Mouse (Mus musculus): ENCODE data around the gene Pabpn1.

Pabpn1 gene

GRCm38 (mm10) chr14:54894296-54895151 lies 2.2 kb downstream of the Pabpn1 start:
- peak; percentile 74 to 79 for DNase-seq

- no peak for DNase-seq
Observed at GRCm38 (mm10) chr14:54897445-54897844, 5.1 kb downstream of the Pabpn1 start.

GRCm38 (mm10) chr14:54900383-54900782 lies 8.1 kb downstream of the Pabpn1 start:
- DNase-seq: peak in 1 of 2 experiments; percentile 76

DNA sequence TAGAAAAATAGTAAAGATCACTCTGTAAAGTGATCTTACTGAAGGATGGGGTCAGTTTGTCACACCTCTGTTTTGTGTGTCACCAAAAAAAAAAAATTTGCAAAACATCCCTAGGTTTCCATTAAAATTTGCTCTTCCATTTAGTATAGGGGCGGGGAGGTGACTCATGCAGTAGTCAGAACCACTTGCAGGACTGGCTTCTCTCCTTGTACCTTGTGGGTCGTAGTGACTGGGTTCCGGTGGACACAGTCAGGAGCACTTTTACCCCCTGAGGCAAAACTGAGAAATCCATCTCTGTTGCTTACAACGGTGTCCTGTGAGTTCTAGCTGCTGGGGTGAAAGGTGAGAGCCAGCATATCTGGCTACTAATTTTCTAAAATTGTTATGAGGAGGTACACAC lies 11.3 kb downstream of the Pabpn1 start:
- DNase-seq: no peak

GRCm38 (mm10) chr14:54908682-54909081 lies 16.4 kb downstream of the Pabpn1 start:
- peak in 1 of 2 experiments; percentile 24 for DNase-seq

GRCm38 (mm10) chr14:54912109-54912850 lies 20.0 kb downstream of the Pabpn1 start:
- DNase-seq: no peak

- peak; percentile 74 to 76 for DNase-seq
Observed at GRCm38 (mm10) chr14:54912886-54913285, 20.6 kb downstream of the Pabpn1 start, which contains the start of gene Slc22a17. Gene Slc22a17, minus strand, starts transcription at chr14:54913132.

DNA sequence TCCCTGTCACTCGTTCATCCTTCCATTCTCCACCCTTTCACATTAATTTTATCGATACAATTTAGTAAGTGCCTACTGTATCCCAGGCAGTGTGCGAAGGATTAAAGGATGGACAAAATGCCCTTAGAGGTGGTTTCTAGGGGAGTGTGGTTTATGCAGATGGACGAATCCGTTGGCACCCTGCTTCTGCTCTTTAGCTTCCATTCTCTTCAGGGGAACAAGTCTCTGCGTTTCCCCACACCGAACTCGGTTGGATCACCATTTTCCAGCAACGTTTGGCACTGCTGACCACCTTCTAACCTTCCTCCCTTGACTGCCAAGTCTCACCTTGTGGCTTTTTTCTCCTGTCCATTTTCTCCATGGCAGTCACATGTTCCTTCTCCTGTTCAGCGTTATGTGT lies 21.0 kb downstream of the Pabpn1 start:
- DNase-seq: peak in 1 of 2 experiments; percentile 6

- DNase-seq: no peak
Observed at GRCm38 (mm10) chr14:54920076-54920685, 27.9 kb downstream of the Pabpn1 start.

DNA sequence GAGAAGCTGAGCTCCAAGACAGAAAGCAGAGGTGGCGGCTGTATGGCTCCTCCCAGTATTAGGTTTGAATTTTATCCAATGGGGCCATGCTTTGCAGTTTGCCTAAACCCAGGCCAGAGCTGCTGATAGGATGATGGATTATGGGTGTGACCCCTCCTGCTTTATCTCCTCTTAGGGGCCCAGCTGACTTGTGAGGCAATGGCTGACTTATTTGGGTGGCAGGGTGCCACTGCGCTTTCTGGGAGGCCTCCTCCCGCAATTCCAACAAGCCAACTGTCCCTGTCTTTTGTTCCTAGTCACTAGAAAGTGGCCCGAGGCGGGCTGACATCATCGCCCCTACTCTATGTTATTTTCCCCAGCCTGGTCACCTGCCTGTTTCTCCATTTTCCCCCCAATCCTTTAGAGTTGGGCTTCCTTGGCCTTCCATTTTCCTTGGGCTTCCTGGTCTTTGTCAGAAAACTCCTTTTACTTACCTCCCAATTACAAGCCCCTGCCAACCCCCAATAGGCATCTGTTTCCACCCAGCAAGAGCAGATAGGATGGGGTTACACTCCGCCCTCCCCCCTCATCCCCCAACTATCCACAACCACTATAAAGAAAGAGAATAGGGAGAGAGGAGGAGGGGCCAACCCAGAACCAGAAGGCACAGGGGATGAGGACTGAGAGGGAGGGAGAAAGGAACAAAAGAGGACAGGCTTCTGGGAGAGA lies 32.5 kb downstream of the Pabpn1 start:
- DNase-seq: peak; percentile 47 to 68

DNA sequence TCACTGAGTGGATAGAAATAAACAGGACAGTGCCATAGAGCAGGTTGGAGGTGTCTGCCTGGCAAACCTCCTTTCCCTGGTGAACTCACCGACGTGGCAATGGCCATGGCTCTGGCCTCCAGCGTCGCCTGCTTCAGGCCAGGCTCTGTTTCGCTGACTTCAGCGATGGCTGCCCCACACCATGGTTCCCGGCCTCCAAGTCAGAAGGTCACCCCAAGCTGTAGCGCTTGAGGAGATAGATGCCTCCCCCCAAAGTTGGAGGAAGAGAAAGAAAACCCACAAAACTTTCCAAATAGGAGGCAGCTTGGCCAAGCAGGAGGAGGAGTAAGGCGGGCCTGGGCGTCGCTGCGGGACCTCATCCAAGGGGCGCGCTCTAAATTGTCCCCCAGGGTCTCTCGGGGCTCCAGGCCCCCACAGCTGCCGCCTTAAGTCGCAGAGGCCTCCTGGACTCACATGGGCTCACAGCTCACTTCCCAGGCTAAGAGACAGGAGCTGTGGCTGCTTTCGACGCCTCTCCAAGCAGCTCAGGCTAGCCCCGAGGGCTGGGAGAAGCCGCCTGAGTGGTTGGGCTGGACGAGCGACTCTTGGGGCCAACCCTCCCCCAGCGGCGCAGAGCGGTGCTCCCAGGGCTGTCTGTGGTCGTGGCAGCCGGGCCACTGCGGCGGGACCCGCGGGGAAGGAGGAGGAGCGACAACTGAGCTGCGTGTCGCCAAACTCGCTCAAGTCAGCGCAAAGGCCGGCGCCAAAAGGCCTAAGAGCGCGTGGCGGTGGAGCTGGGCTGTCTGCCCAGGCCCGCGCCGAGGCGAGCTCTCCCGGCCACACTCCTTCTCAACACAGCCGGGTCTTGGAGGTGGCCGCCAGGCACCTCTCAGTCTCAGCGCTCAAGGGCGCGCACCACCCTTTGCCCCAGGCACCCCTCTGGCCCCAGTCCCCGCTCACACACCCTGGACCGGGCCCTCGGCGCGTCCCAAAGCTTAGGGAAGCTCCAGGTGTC lies 33.3 kb downstream of the Pabpn1 start, which contains the start of gene Efs:
Efs (minus strand) TSS at position 778 of the 994 bp plus-strand sequence.
- peak; percentile 75 to 87 for DNase-seq

- DNase-seq: peak; percentile 62 to 83
Observed at GRCm38 (mm10) chr14:54926401-54927158, 34.3 kb downstream of the Pabpn1 start.

- DNase-seq: no peak
Observed at GRCm38 (mm10) chr14:54927296-54927695, 35.0 kb downstream of the Pabpn1 start.

GRCm38 (mm10) chr14:54929801-54930200 lies 37.5 kb downstream of the Pabpn1 start:
- DNase-seq: no peak

DNA sequence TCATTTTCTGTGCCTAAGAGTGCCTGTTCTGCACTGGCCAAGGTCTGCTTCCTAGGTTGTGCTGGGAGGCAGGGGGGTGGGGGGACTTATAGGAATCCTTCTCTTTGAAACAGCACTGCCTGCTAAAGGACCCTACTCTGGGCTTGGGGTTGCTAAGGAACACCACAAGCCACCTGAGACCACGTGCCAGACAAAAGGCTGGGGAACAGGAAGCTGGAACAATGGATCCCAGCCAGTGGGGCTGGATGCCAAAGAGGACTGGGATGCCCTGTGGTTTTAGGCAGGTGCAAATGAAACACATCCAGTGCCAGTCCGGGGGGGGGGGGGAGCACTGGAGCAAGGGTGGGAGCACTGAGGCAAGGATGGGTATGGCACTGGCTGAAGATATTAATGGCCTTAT lies 38.1 kb downstream of the Pabpn1 start:
- peak in 1 of 2 experiments; percentile 27 for DNase-seq

DNA sequence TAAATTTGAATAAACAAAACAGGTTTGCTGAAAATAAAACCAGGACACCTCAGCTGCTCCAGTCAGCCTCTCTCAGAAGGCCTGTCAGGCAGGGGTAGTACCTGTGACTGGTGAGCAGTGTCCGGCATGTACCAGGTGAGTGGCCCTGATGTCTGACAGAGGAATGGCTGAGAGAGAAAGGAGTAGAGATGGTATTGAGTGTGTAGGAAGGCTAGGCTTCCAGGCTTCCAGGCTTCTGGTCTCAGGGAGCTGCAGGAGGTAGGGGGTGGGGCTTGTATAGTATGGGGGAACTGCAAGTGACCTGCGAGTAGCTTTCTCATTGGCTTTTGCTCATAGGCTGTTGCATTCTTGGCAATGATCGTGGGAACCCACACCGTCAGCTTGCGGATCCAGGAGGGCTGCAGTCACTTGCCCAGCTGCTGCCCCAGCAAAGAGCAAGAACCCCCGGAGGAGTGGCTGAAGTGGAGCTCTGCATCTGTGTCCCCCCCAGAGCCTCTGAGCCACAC lies 40.4 kb downstream of the Pabpn1 start, which contains the start of gene Il25:
Il25 (plus strand) TSS at position 51 of the 506 bp plus-strand sequence.
- DNase-seq: no peak

GRCm38 (mm10) chr14:54935904-54936830 lies 43.9 kb downstream of the Pabpn1 start, which contains the start of gene Cmtm5:
Gene Cmtm5, plus strand, starts transcription at chr14:54936261.
- no peak for DNase-seq

DNA sequence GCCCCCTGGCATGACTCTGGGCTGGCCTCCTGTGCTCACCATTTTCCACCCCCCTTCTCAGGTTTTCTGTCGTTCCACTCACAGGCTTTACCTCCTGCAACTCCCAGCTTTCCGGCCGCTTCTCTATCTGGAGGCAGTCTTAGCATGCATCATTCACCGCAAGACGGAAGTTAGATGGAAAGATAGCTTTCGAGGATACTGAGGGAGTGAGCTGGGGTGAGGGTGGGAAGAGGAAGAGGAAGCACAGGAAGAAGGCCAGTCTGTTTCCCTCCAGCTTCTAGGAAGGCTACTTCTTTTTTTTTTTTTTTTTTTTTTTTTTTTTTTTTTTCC lies 44.5 kb downstream of the Pabpn1 start:
- DNase-seq: no peak

Data from lung, postnatal 4 days (tissue).